Mouse (Mus musculus) right cerebral cortex, postnatal 36 days (tissue): ENCODE data around the gene Dand5.

Source experiments
- DNase-seq, 2 experiments: peaks; one replicate each; pipeline ENCODE4 v3.0.0; 2022; ENCODE audit warnings: low spot score in 2 of 2, mixed read lengths in 1 of 2

Gene Dand5

DNA sequence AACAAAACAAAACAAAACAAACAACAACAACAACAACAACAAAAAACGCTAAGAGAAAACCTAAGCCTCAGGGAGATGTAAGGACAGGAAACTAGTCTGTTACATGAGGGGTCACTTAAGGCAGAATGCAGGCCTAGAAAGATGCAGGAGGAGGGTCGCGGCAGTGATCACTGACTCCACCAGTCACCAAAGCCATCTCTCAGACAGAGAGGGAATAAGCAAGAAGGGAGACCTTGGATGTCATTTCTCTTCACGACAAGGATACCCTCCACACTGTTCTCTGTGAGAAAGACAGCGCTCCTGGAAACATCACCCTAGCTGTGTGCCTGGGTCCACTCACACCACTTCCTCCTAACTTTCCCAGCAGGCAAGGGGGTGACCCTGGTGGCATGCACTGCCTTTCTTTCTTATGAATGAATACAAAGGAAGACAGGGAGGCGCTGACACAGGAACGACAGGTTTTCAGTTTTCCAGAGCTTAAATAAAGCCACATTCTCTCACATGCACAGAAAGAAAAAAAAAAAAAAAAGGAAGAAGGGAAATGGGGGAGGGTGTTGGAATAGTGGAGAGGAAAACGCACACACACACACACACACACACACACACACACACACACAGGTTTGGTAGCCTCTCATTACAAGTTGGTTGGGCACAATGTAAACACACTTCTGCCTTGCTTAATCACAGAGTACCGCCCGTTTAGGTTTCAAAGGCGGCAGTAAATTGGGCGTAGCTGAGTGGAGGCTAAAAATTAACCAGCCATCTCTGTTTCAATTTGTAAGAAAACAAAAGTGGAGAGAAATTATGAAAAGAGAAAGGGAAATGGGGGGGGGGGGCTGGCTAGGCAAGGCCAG is 52.3 kb downstream of the Dand5 start:
- DNase-seq: no peak

DNA sequence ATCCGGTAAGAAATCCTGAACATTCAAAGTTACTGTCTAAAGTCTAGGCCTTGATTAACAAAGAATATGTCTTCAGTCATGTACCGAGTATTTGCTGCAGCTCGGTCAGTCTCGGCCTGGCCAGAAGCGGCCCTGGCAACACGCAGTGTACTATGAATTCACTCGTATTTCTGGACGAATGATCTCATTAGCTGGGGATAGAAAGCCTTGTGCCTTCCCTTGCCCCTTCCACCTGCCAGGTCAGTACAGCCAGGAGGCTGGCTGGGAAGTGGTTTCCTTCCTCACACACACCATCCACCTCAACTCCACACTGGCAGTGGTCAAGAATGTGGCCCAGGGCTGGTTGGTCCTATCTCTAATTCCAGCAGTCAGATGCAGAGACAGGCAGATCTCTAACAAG is 53.3 kb downstream of the Dand5 start:
- no peak for DNase-seq

GRCm38 (mm10) chr8:84768343-84769095 is 54.1 kb downstream of the Dand5 start:
- DNase-seq: no peak

GRCm38 (mm10) chr8:84767221-84767620 is 55.4 kb downstream of the Dand5 start:
- no peak for DNase-seq

DNA sequence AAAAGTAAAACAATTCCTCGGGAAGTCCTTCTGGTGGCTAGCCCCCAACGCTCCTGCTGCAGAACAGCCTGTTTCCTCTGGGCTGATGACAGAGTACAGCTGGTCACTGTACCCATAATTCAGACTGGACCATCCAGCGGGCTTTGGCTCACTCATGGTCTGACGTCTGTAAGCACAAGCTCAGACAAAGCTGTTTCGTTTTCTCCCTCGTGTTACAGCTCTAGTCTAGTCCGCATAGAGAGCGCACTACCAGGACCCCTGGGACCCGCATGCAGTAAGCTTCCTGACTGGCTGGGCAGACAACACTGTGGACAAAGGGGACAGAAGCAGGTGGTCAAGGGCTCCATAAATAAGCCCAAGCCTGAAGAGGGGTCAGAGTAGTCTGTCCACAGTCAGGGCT is 56.2 kb downstream of the Dand5 start:
- no peak for DNase-seq

GRCm38 (mm10) chr8:84765629-84766028 is 57.0 kb downstream of the Dand5 start:
- DNase-seq: no peak
